Mouse (Mus musculus): ENCODE results near the gene Thbs4. TPM values are rescaled to one million over a fixed set of nuclear protein-coding genes. Genes with fewer than 3 reads are reported as not detected.

The Thbs4 gene
- polyA plus RNA-seq, 1 experiment from 2014 or later = 1.6 TPM

DNA sequence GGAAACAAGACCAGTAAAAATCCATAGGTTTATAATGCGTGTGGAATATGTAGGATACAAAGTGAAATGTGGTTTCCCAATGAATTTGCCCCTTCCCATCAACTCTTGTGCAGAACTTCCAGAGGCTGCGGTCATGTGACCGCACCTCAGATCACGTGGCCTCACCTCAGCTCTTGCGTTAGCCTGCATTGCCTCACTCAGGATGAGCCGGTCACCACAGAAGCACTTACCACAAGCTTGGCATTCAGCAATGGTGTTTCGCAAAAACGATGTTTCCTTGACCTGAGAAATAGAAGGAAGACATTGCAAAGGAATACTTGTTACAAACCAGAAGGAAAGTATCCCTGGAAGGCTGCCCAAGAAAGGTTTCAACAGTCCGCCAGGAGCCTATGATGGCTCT lies 19.7 kb downstream of the Thbs4 start:
- no peak overlapping the region for H3K9ac ChIP-seq (ENCODE audit: low read depth, low read length)
- H3K4me2 ChIP-seq (ENCODE audit: low read length) = no peak overlapping the region
- H3K4me3 ChIP-seq (ENCODE audit: low read depth, low read length) = no peak overlapping the region
- 95% methylated on average over 9 of the region's 9 CpGs for WGBS
- H3K27ac ChIP-seq (ENCODE audit: low read length) = no peak overlapping the region
- no peaks in the 10 kb centered on the region for H3K4me1 ChIP-seq (ENCODE audit: control insufficient read depth, insufficient read depth, low read length)
- no peaks in the 10 kb centered on the region for H3K36me3 ChIP-seq (ENCODE audit: control insufficient read depth, insufficient read depth, low read length)
- no peak for ATAC-seq
- H3K9me3 ChIP-seq (replicated peaks; ENCODE audit: control insufficient read depth, low read length, poor library complexity, severe bottlenecking) = no peaks in the 10 kb centered on the region
- no peaks in the 10 kb centered on the region for H3K27me3 ChIP-seq (ENCODE audit: control insufficient read depth, insufficient read depth, low read depth, low read length)

DNA sequence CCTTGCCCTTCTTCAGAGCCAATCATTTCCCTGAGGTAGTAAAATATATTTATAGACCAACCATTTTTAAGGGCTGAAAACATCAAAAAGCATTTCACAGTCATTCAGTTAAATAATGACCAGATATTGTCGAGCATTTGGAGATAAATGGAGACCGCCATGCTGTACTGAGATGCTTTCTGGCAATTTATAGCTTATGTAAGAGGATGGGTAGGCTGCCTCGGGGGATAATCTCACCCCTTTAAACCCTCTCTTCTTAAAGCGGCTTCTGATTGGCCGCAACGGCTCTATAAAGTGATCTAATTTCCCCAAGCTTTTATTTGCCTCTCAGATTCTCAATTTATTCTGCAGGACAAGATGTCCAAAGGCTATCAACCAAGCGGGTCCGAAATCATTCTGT lies 22.1 kb downstream of the Thbs4 start:
- WGBS = 71% methylated on average over 8 of the region's 8 CpGs
- no peaks in the 10 kb centered on the region for H3K36me3 ChIP-seq (ENCODE audit: control insufficient read depth, insufficient read depth, low read length)

DNA sequence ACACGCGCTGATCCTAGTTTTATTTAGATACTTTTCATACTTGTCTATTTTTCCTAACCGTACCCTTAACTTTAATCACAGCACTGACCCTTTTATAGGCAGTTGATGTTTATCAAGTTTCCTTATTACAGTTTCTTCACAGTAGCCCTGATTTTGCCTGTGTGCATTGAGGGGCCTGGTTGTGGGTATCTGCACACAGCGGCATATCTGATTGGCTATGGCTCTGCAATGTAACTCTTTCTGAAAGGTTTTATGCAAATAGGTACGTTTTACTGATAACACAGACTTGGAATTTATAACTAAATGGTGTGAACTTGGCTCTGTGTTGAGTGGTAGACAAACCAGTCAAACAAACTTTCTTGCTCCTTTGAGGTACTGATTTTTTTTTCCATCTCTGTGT lies 23.1 kb downstream of the Thbs4 start:
- Histone ChIP-seq H3K9ac (ENCODE audit: low read depth, low read length) (no peak overlapping the region), H3K4me2 (ENCODE audit: low read length) (no peak overlapping the region), H3K27ac (ENCODE audit: low read length) (no peak overlapping the region), H3K4me1 (ENCODE audit: control insufficient read depth, insufficient read depth, low read length) (no peaks in the 10 kb centered on the region), H3K27me3 (ENCODE audit: control insufficient read depth, insufficient read depth, low read depth, low read length) (no peaks in the 10 kb centered on the region), H3K36me3 (ENCODE audit: control insufficient read depth, insufficient read depth, low read length) (no peaks in the 10 kb centered on the region), H3K9me3 (replicated peaks; ENCODE audit: control insufficient read depth, low read length, poor library complexity, severe bottlenecking) (no peaks in the 10 kb centered on the region), H3K4me3 (ENCODE audit: low read depth, low read length) (no peak overlapping the region)
- WGBS = 85% methylated on average over 5 of the region's 5 CpGs
- ATAC-seq = no peak

More for the DNA sequence above, 22.1 kb downstream of the Thbs4 start:
- Histone ChIP-seq H3K27me3 (ENCODE audit: control insufficient read depth, insufficient read depth, low read depth, low read length) (no peaks in the 10 kb centered on the region), H3K9ac (ENCODE audit: low read depth, low read length) (no peak overlapping the region), H3K4me2 (ENCODE audit: low read length) (no peak overlapping the region), H3K4me3 (ENCODE audit: low read depth, low read length) (no peak overlapping the region), H3K27ac (ENCODE audit: low read length) (no peak overlapping the region), H3K9me3 (replicated peaks; ENCODE audit: control insufficient read depth, low read length, poor library complexity, severe bottlenecking) (no peaks in the 10 kb centered on the region), H3K4me1 (ENCODE audit: control insufficient read depth, insufficient read depth, low read length) (no peaks in the 10 kb centered on the region)
- ATAC-seq = no peak

DNA sequence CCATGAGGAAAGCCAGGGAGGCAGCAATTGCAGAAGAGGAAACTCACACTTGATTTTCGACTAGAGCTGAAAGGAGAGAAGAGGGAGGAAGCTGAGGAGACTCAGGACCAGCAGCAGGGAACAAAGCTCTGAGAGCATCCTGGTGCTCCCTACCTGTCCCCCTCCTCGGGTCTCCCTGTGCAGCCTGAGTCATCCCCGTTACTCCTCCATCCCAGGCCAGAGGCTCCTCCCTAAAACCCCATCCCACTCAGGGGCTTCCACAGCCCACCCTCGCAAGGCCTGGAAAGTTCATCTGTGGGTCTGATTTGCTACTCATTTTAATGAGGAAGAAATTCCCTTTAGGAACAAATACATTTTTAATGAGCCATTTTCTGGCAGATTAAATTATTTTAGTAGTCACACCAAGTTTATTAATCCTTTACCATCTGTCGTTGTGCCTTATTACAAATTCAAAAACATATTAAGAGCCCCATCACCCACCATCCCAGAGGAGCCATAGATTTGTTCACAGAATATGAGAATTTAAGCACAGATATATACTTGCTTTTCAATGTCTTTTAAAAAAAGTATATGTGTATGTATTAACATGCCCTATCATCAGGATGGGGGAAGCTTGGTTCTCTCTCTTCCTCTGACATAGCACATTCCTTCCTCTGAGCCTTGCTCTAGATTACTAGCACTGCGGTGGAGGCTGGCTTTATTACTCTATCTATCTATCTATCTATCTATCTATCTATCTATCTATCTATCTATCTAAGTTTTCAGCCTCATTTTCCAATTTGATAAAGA lies 29.0 kb downstream of the Thbs4 start:
- Histone ChIP-seq H3K36me3 (ENCODE audit: control insufficient read depth, insufficient read depth, low read length) (no peaks in the 10 kb centered on the region), H3K27ac (ENCODE audit: low read length) (no peak overlapping the region), H3K4me1 (ENCODE audit: control insufficient read depth, insufficient read depth, low read length) (no peaks in the 10 kb centered on the region), H3K4me2 (ENCODE audit: low read length) (no peak overlapping the region), H3K9me3 (replicated peaks; ENCODE audit: control insufficient read depth, low read length, poor library complexity, severe bottlenecking) (no peaks in the 10 kb centered on the region), H3K9ac (ENCODE audit: low read depth, low read length) (no peak overlapping the region), H3K27me3 (ENCODE audit: control insufficient read depth, insufficient read depth, low read depth, low read length) (no peaks in the 10 kb centered on the region), H3K4me3 (ENCODE audit: low read depth, low read length) (no peak overlapping the region)
- ATAC-seq = peak; percentile 58; the same call in 1 of the 2 replicates
- 61% methylated on average over 6 of the region's 6 CpGs for WGBS

DNA sequence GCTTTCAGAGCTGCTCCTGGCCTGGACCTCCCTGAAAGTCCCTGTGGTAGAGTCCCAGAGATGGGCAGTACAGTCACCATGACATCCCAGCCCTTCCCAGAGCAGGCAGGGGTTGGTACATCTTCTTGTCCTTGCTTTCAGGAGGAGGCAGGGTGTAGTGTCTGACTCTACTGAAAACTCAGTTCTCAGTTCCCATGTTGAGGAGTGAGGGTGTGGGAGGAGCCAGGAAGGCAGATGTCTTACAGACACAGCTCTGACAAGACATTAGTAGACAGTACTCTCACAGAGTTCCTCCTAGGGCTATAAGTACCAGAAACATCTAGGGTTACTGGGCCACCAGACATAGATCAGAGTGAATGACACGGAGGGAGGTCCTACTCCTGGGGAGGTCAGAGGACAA lies 32.3 kb downstream of the Thbs4 start:
- Histone ChIP-seq H3K4me1 (ENCODE audit: control insufficient read depth, insufficient read depth, low read length) (no peaks in the 10 kb centered on the region), H3K9ac (ENCODE audit: low read depth, low read length) (no peak overlapping the region), H3K27ac (ENCODE audit: low read length) (no peak overlapping the region), H3K9me3 (replicated peaks; ENCODE audit: control insufficient read depth, low read length, poor library complexity, severe bottlenecking) (no peaks in the 10 kb centered on the region), H3K27me3 (ENCODE audit: control insufficient read depth, insufficient read depth, low read depth, low read length) (no peaks in the 10 kb centered on the region), H3K4me3 (ENCODE audit: low read depth, low read length) (no peak overlapping the region), H3K36me3 (ENCODE audit: control insufficient read depth, insufficient read depth, low read length) (no peaks in the 10 kb centered on the region), H3K4me2 (ENCODE audit: low read length) (no peak overlapping the region)
- WGBS = 79% methylated on average over 1 of the region's 1 CpGs
- no peak for ATAC-seq

DNA sequence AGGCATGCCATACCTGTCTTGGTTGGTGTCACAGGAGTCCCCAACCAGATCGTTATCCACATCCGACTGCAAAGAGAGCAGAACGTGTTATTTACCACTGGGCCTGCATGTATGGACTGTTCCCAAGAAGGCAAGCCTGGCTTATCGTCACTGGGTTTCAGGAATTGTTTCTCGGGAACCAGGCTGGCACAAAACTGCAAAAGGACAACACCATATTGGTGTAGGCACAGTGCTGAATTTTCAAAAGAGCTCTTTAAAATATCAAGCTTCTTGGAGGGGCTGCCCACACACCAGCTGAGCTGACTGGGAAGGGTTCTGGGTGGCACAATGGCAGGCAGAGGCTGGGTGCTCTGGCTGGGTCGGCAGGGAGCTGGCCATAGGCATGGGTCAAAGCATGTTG lies 34.1 kb downstream of the Thbs4 start:
- no peak overlapping the region for H3K4me2 ChIP-seq (ENCODE audit: low read length)
- no peak for ATAC-seq
- H3K27ac ChIP-seq (ENCODE audit: low read length) = no peak overlapping the region
- H3K27me3 ChIP-seq (ENCODE audit: control insufficient read depth, insufficient read depth, low read depth, low read length) = no peaks in the 10 kb centered on the region
- WGBS = 85% methylated on average over 6 of the region's 6 CpGs
- H3K9me3 ChIP-seq (replicated peaks; ENCODE audit: control insufficient read depth, low read length, poor library complexity, severe bottlenecking) = no peaks in the 10 kb centered on the region
- no peak overlapping the region for H3K4me3 ChIP-seq (ENCODE audit: low read depth, low read length)
- H3K4me1 ChIP-seq (ENCODE audit: control insufficient read depth, insufficient read depth, low read length) = no peaks in the 10 kb centered on the region
- no peak overlapping the region for H3K9ac ChIP-seq (ENCODE audit: low read depth, low read length)
- H3K36me3 ChIP-seq (ENCODE audit: control insufficient read depth, insufficient read depth, low read length) = no peaks in the 10 kb centered on the region

DNA sequence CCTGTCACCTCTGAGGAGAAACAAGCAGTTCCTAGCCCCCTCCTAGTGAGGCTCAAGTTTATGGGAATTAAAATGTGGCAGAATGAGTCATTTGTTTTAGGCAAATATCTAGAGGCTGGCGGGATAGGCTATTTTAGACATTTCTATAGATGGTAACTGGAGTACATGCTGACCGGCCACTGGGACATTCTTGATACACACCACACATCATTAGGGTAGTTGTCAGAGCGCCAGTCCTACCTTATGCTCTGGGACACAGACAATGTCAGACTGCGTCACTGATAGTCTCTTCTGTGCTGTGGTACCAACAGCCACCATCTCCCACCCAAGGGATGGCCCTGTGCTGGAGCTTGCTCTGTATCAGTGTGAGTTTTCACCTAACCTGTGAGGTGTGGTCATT lies 35.5 kb downstream of the Thbs4 start:
- no peak for ATAC-seq
- no peak overlapping the region for H3K27ac ChIP-seq (ENCODE audit: low read length)
- no peaks in the 10 kb centered on the region for H3K4me1 ChIP-seq (ENCODE audit: control insufficient read depth, insufficient read depth, low read length)
- no peak overlapping the region for H3K4me3 ChIP-seq (ENCODE audit: low read depth, low read length)
- WGBS = 97% methylated on average over 4 of the region's 4 CpGs
- H3K4me2 ChIP-seq (ENCODE audit: low read length) = no peak overlapping the region
- no peaks in the 10 kb centered on the region for H3K9me3 ChIP-seq (replicated peaks; ENCODE audit: control insufficient read depth, low read length, poor library complexity, severe bottlenecking)
- no peaks in the 10 kb centered on the region for H3K27me3 ChIP-seq (ENCODE audit: control insufficient read depth, insufficient read depth, low read depth, low read length)
- no peaks in the 10 kb centered on the region for H3K36me3 ChIP-seq (ENCODE audit: control insufficient read depth, insufficient read depth, low read length)
- no peak overlapping the region for H3K9ac ChIP-seq (ENCODE audit: low read depth, low read length)

DNA sequence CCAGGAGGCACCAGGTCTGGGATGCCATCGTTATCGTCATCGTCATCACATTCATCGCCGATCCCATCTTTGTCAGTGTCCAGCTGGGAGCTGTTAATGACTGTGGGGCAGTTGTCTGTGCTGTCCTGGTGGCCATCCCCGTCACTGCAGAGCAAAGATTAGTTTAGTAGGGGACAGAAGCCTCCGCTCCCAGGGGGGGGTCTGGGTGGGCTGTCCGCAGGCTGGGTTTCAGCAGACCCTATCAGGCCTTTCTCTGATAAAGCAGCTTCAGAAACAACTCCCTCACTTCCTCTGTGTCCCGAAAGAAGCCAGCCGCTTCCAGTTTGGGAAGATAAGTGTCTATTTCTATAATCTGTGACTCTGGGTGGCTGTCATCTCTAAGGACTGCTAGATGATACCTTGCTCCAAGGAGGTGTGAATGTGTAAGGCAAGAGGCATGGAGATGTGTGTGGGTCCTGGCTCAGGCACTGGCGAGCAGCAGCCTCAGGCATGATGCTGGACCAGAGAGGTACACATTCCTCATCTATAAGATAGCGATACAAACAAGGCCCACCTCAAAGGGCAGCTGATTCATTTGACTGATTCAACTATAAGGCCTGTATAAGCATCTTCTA lies 36.5 kb downstream of the Thbs4 start:
- H3K4me2 ChIP-seq (ENCODE audit: low read length) = no peak overlapping the region
- H3K27ac ChIP-seq (ENCODE audit: low read length) = no peak overlapping the region
- H3K4me3 ChIP-seq (ENCODE audit: low read depth, low read length) = no peak overlapping the region
- no peak for ATAC-seq
- H3K4me1 ChIP-seq (ENCODE audit: control insufficient read depth, insufficient read depth, low read length) = no peaks in the 10 kb centered on the region
- H3K27me3 ChIP-seq (ENCODE audit: control insufficient read depth, insufficient read depth, low read depth, low read length) = no peaks in the 10 kb centered on the region
- no peaks in the 10 kb centered on the region for H3K9me3 ChIP-seq (replicated peaks; ENCODE audit: control insufficient read depth, low read length, poor library complexity, severe bottlenecking)
- whole genome bisulfite sequencing = 88% methylated on average over 12 of the region's 12 CpGs
- no peaks in the 10 kb centered on the region for H3K36me3 ChIP-seq (ENCODE audit: control insufficient read depth, insufficient read depth, low read length)
- no peak overlapping the region for H3K9ac ChIP-seq (ENCODE audit: low read depth, low read length)

DNA sequence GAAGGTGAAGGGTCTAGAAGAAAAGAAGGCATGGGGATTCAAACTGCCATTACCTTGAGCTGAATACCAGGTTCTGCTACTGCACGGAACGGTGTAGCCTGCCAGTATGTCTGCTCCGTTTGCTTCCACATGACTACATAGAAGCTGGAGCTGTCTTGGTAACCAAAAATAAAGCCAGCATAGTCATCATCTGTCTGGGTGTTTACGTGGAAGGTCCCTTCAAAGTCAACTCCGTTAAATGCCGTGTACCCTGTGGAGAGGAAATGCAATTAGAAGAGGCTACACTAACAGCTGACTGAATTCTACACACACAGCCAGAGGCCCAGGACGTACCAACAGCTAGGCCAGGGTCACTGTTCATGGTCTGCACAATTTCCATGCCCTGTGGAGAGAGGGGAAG lies 39.6 kb downstream of the Thbs4 start:
- no peak overlapping the region for H3K4me3 ChIP-seq (ENCODE audit: low read depth, low read length)
- no peak overlapping the region for H3K4me2 ChIP-seq (ENCODE audit: low read length)
- H3K9ac ChIP-seq (ENCODE audit: low read depth, low read length) = no peak overlapping the region
- H3K27me3 ChIP-seq (ENCODE audit: control insufficient read depth, insufficient read depth, low read depth, low read length) = no peaks in the 10 kb centered on the region
- no peak for ATAC-seq
- H3K36me3 ChIP-seq (ENCODE audit: control insufficient read depth, insufficient read depth, low read length) = no peaks in the 10 kb centered on the region
- WGBS = 69% methylated on average over 7 of the region's 7 CpGs
- peaks cover 3% of the 10 kb centered on the region; the same call in 1 of the 2 replicates for H3K4me1 ChIP-seq (ENCODE audit: control insufficient read depth, insufficient read depth, low read length)
- H3K27ac ChIP-seq (ENCODE audit: low read length) = no peak overlapping the region
- no peaks in the 10 kb centered on the region for H3K9me3 ChIP-seq (replicated peaks; ENCODE audit: control insufficient read depth, low read length, poor library complexity, severe bottlenecking)

Measured in midbrain, embryonic 16.5 days (tissue).